Mouse (Mus musculus): ENCODE data around the gene Cpsf7. TPM values are rescaled to one million over a fixed set of nuclear protein-coding genes. Genes with fewer than 3 reads are reported as not detected.
A peak's percentile ranks its signal among the peaks of the same experiment; 100 is the strongest.

The Cpsf7 gene
- polyA plus RNA-seq, 1 experiment from 2014 or later, result 30.9 TPM

DNA sequence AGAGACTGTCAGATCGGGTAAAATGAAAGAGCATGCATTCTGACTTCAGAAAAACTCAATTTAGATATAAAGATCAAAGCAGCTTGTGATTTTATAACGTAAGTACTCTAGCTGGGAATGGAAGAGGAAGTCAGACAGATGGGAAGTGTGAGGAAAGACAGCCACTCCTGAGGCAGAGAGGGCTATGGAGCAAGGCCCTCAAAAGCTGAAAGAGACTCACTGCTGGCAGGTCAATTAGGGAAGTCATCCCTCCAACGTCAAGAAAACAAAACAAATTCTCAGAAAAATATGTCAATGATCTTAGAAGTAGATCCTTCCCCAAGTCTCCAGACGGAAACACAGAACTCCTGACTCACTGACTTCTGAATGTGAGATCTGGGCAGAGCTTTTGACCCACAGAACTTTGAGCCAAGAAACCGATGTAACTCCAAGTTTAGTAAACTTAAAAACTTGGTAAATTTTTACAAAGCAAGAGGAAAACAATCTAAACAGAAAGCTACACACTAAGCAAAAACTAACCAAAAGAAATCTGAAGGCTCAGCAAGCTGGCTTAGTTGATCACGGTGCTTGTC lies 14.2 kb upstream of the Cpsf7 start:
- H3K4me1 ChIP-seq (ENCODE audit: control insufficient read depth, insufficient read depth, low read length), result no peaks in the 10 kb centered on the region
- H3K4me2 ChIP-seq (ENCODE audit: low read depth, low read length), result no peak overlapping the region
- H3K36me3 ChIP-seq (ENCODE audit: control insufficient read depth, insufficient read depth, low read length), result peaks cover 3% of the 10 kb centered on the region; the same call in 1 of the 2 replicates
- H3K27ac ChIP-seq (ENCODE audit: low read length), result no peak overlapping the region
- no peak overlapping the region for H3K4me3 ChIP-seq (ENCODE audit: low read length)
- 75% methylated on average over 6 of the region's 6 CpGs for WGBS
- H3K9me3 ChIP-seq (ENCODE audit: control insufficient read depth, low read length), result no peaks in the 10 kb centered on the region
- no peaks in the 10 kb centered on the region for H3K27me3 ChIP-seq (replicated peaks; ENCODE audit: control insufficient read depth, insufficient read depth, low read length)
- ATAC-seq, result no peak
- H3K9ac ChIP-seq (ENCODE audit: low read depth, low read length), result no peak overlapping the region

- no peaks in the 10 kb centered on the region for H3K27me3 ChIP-seq (replicated peaks; ENCODE audit: control insufficient read depth, insufficient read depth, low read length)
- H3K9me3 ChIP-seq (ENCODE audit: control insufficient read depth, low read length), result no peaks in the 10 kb centered on the region
- ATAC-seq, result no peak
- no peak overlapping the region for H3K9ac ChIP-seq (ENCODE audit: low read depth, low read length)
- H3K4me1 ChIP-seq (ENCODE audit: control insufficient read depth, insufficient read depth, low read length), result peaks cover 7% of the 10 kb centered on the region
- WGBS, result 53% methylated on average over 1 of the region's 1 CpGs
- H3K4me2 ChIP-seq (ENCODE audit: low read depth, low read length), result no peak overlapping the region
- H3K27ac ChIP-seq (ENCODE audit: low read length), result no peak overlapping the region
- H3K36me3 ChIP-seq (ENCODE audit: control insufficient read depth, insufficient read depth, low read length), result peaks cover 15% of the 10 kb centered on the region
- no peak overlapping the region for H3K4me3 ChIP-seq (ENCODE audit: low read length)
Observed at GRCm38 (mm10) chr19:10520355-10520754, 4.7 kb upstream of the Cpsf7 start.

DNA sequence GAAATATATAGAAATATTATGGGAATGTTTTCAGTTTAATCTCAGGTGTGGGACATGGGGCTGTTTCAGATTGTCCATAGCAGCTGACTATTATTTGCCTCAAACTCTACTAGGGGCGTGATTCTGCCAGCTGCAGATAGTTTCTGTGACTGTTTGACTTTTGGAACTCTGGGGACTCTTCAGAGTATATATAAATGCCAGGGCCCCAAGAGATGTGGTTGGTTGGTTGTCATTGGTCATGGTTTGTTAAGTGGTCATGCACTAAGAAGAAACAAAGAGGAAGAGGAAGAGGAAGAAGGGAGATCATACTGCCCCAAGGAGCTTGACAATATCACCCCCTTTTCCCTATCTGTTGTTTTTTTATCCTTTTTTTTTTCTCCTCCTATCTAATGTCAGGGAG lies 3.1 kb upstream of the Cpsf7 start:
- no peaks in the 10 kb centered on the region for H3K9me3 ChIP-seq (ENCODE audit: control insufficient read depth, low read length)
- no peak overlapping the region for H3K27ac ChIP-seq (ENCODE audit: low read length)
- H3K4me2 ChIP-seq (ENCODE audit: low read depth, low read length), result no peak overlapping the region
- 65% methylated on average over 1 of the region's 1 CpGs for WGBS
- no peak overlapping the region for H3K9ac ChIP-seq (ENCODE audit: low read depth, low read length)
- no peak for ATAC-seq
- H3K4me1 ChIP-seq (ENCODE audit: control insufficient read depth, insufficient read depth, low read length), result peaks cover 15% of the 10 kb centered on the region
- H3K27me3 ChIP-seq (replicated peaks; ENCODE audit: control insufficient read depth, insufficient read depth, low read length), result no peaks in the 10 kb centered on the region
- no peak overlapping the region for H3K4me3 ChIP-seq (ENCODE audit: low read length)
- H3K36me3 ChIP-seq (ENCODE audit: control insufficient read depth, insufficient read depth, low read length), result peaks cover 3% of the 10 kb centered on the region; the same call in 1 of the 2 replicates

GRCm38 (mm10) chr19:10523483-10524080 lies 1.5 kb upstream of the Cpsf7 start:
- no peaks in the 10 kb centered on the region for H3K36me3 ChIP-seq (ENCODE audit: control insufficient read depth, insufficient read depth, low read length)
- H3K4me3 ChIP-seq (ENCODE audit: low read length), result no peak overlapping the region
- H3K9me3 ChIP-seq (ENCODE audit: control insufficient read depth, low read length), result no peaks in the 10 kb centered on the region
- ATAC-seq, result no peak
- 64% methylated on average over 5 of the region's 5 CpGs for WGBS
- no peak overlapping the region for H3K27ac ChIP-seq (ENCODE audit: low read length)
- H3K4me1 ChIP-seq (ENCODE audit: control insufficient read depth, insufficient read depth, low read length), result peaks cover 15% of the 10 kb centered on the region
- H3K9ac ChIP-seq (ENCODE audit: low read depth, low read length), result no peak overlapping the region
- peak overlapping the region; percentile 22; the same call in 1 of the 2 replicates for H3K4me2 ChIP-seq (ENCODE audit: low read depth, low read length)
- no peaks in the 10 kb centered on the region for H3K27me3 ChIP-seq (replicated peaks; ENCODE audit: control insufficient read depth, insufficient read depth, low read length)

DNA sequence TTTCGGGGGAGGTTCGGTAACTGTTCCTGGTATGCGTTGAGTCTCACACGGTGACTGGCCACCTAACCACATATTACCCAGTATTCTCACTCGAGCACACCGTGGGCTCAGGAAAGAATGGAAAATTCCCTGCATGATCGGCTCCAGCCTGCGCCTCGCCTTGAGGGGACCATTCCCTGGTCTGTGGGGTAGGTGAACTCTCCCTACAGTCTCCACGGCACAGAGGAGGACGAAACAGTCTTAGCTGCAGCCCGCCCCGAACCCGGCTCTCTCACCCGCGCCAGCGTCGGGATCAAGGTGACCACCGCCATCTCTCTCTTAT lies 321 bp upstream of the Cpsf7 start:
- under 1% methylated on average over 19 of the region's 19 CpGs for WGBS
- Histone ChIP-seq H3K4me2 (ENCODE audit: low read depth, low read length) (peak overlapping the region; percentile 57), H3K9ac (ENCODE audit: low read depth, low read length) (peak overlapping the region; percentile 100), H3K4me1 (ENCODE audit: control insufficient read depth, insufficient read depth, low read length) (peaks cover 15% of the 10 kb centered on the region), H3K4me3 (ENCODE audit: low read length) (peak overlapping the region; percentile 93), H3K27me3 (replicated peaks; ENCODE audit: control insufficient read depth, insufficient read depth, low read length) (no peaks in the 10 kb centered on the region), H3K36me3 (ENCODE audit: control insufficient read depth, insufficient read depth, low read length) (0 out of 2 replicates have a peak, but pooled peaks cover 3% of the 10 kb centered on the region), H3K27ac (ENCODE audit: low read length) (peak overlapping the region; percentile 100), H3K9me3 (ENCODE audit: control insufficient read depth, low read length) (no peaks in the 10 kb centered on the region)
- no peak for ATAC-seq

DNA sequence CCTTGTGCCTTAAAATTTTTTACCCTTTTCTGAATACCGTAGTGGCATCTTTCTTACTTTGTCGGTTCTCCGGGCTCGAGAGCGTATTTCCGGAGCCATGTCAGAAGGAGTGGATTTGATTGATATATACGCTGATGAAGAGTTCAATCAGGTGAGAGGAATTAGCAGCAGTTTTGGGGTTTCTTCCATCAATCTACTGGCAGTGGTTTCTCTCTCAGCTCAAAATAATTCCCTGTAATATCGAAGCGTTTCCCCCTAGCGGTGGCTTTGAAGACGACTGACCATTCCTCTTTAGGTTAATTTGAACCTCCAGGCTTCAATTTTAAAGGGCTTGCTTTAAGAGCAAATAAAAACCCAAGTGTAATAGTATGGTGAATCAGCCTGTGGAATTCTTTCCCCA lies 844 bp downstream of the Cpsf7 start, which contains the start of gene Sdhaf2:
Sdhaf2 (minus strand) TSS at position 233 of the 400 bp plus-strand sequence.
- peak within 1 kb of the TSS; percentile 100 for H3K9ac ChIP-seq (ENCODE audit: low read depth, low read length)
- 0% methylated on average over 11 of the region's 11 CpGs for WGBS
- peak within 1 kb of the TSS; percentile 77 for H3K4me2 ChIP-seq (ENCODE audit: low read depth, low read length)
- no peaks in the 10 kb centered on the region for H3K9me3 ChIP-seq (ENCODE audit: control insufficient read depth, low read length)
- peaks cover 15% of the 10 kb centered on the region for H3K4me1 ChIP-seq (ENCODE audit: control insufficient read depth, insufficient read depth, low read length)
- no peaks in the 10 kb centered on the region for H3K27me3 ChIP-seq (replicated peaks; ENCODE audit: control insufficient read depth, insufficient read depth, low read length)
- peak within 1 kb of the TSS; percentile 93 for H3K4me3 ChIP-seq (ENCODE audit: low read length)
- H3K36me3 ChIP-seq (ENCODE audit: control insufficient read depth, insufficient read depth, low read length), result 0 out of 2 replicates have a peak, but pooled peaks cover 3% of the 10 kb centered on the region
- no peak for ATAC-seq
- H3K27ac ChIP-seq (ENCODE audit: low read length), result peak within 1 kb of the TSS; percentile 100

GRCm38 (mm10) chr19:10530082-10530481 lies 5.0 kb downstream of the Cpsf7 start:
- no peaks in the 10 kb centered on the region for H3K9me3 ChIP-seq (ENCODE audit: control insufficient read depth, low read length)
- H3K27me3 ChIP-seq (replicated peaks; ENCODE audit: control insufficient read depth, insufficient read depth, low read length), result no peaks in the 10 kb centered on the region
- H3K4me2 ChIP-seq (ENCODE audit: low read depth, low read length), result no peak overlapping the region
- H3K4me3 ChIP-seq (ENCODE audit: low read length), result no peak overlapping the region
- H3K27ac ChIP-seq (ENCODE audit: low read length), result no peak overlapping the region
- H3K9ac ChIP-seq (ENCODE audit: low read depth, low read length), result no peak overlapping the region
- peaks cover 17% of the 10 kb centered on the region for H3K36me3 ChIP-seq (ENCODE audit: control insufficient read depth, insufficient read depth, low read length)
- WGBS, result 100% methylated on average over 1 of the region's 1 CpGs
- no peak for ATAC-seq
- peaks cover 8% of the 10 kb centered on the region for H3K4me1 ChIP-seq (ENCODE audit: control insufficient read depth, insufficient read depth, low read length)

GRCm38 (mm10) chr19:10539454-10539853 lies 14.4 kb downstream of the Cpsf7 start:
- Histone ChIP-seq H3K27ac (ENCODE audit: low read length) (no peak overlapping the region), H3K4me2 (ENCODE audit: low read depth, low read length) (no peak overlapping the region), H3K9ac (ENCODE audit: low read depth, low read length) (no peak overlapping the region), H3K36me3 (ENCODE audit: control insufficient read depth, insufficient read depth, low read length) (peaks cover 21% of the 10 kb centered on the region), H3K4me1 (ENCODE audit: control insufficient read depth, insufficient read depth, low read length) (no peaks in the 10 kb centered on the region), H3K9me3 (ENCODE audit: control insufficient read depth, low read length) (no peaks in the 10 kb centered on the region), H3K4me3 (ENCODE audit: low read length) (no peak overlapping the region), H3K27me3 (replicated peaks; ENCODE audit: control insufficient read depth, insufficient read depth, low read length) (no peaks in the 10 kb centered on the region)
- WGBS, result 91% methylated on average over 5 of the region's 5 CpGs
- ATAC-seq, result no peak

DNA sequence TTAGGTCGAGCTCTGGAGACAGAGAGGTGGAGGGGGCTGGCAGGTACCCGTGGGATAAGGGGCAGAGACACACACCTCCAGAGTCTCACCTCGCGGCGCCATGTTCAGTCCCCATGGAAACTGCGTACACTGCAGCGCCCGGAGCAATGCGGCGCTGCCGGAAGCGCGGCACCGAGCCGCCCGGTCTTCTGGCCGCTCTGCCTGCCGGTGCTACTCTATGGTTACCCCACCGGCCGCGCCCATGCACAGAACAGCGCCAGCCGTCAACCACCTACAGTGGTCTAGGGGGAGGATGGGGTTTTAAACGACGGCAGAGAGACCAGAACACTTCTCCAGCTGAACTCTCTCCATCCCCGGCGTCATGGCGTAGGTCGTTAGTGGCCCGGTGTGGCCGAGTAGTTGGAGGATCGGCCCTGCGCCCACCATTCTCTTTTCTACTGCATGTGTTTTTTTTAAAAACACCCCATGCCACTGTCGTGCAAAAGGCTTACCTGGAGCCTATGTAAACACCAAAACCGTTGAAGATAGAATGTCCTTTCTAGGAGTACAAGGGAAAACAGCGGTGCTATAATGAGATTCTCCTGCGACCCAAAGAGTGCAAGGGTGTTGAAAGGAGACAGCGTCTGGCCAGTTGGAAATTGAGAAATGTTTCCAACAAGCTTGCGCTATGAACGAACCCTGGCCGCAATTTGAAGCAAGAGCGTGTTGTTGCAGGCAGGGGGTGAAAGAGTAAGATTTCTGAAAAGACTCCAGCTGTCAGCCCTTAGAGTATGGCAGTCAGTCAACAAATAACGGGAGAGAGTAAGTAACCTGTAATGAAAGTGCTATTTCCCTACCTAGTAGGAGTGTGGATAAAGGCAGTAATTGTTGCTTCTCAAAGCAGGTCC lies 30.8 kb downstream of the Cpsf7 start, which contains the start of gene Tmem216:
Tmem216 (minus strand) TSS at position 615 of the 887 bp plus-strand sequence.
- peak within 1 kb of the TSS; percentile 71 for H3K4me3 ChIP-seq (ENCODE audit: low read length)
- under 1% methylated on average over 43 of the region's 43 CpGs for whole genome bisulfite sequencing
- no peaks in the 10 kb centered on the region for H3K27me3 ChIP-seq (replicated peaks; ENCODE audit: control insufficient read depth, insufficient read depth, low read length)
- peak within 1 kb of the TSS; percentile 63 for H3K27ac ChIP-seq (ENCODE audit: low read length)
- H3K36me3 ChIP-seq (ENCODE audit: control insufficient read depth, insufficient read depth, low read length), result no peaks in the 10 kb centered on the region
- no peaks in the 10 kb centered on the region for H3K9me3 ChIP-seq (ENCODE audit: control insufficient read depth, low read length)
- peak within 1 kb of the TSS; percentile 79 for H3K9ac ChIP-seq (ENCODE audit: low read depth, low read length)
- H3K4me2 ChIP-seq (ENCODE audit: low read depth, low read length), result peak within 1 kb of the TSS; percentile 79
- H3K4me1 ChIP-seq (ENCODE audit: control insufficient read depth, insufficient read depth, low read length), result peaks cover 5% of the 10 kb centered on the region
- ATAC-seq, result peak; percentile 100
